Mouse (Mus musculus) frontal cortex, postnatal 10 days (tissue): ENCODE measurements at regions not wholly inside any gene's neighbourhood (a gene's known extent, or its start where the extent isn't known, plus 50 kb on each side); places are given as distances from the start of the nearest gene placed in this dataset.

Experiments
- DNase-seq, 2 experiments: peaks; one replicate each; pipeline ENCODE4 v3.0.0; 2022; ENCODE audit warnings: low spot score in 2 of 2, mixed read lengths in 1 of 2

GRCm38 (mm10) chr10:44730721-44731120, 202.4 kb upstream of the Prdm1 start:
- DNase-seq: no peak

- DNase-seq: no peak
These were observed 200.7 kb upstream of the Prdm1 start for GRCm38 (mm10) chr10:44728963-44729362.

GRCm38 (mm10) chr10:44724575-44724974, 196.3 kb upstream of the Prdm1 start:
- DNase-seq: no peak

DNA sequence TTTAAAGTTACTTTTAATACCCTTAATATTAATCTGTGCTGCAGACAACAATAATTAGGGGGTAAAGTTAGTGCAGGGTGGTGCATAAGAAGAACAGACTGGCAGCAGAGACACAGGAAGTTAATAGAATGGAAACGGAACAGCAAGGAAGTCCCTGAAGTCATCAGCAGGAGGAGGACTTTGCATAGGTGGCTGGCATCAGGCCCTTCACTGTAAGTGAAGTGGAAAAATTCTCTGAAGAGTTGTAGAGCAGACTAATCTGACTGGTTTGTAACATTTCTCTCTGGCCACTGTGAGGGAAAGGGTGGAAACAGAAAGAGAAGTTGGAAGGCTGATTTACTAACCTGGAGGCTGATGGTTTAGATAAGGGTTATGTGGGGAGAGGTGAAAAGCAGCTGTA, 195.5 kb upstream of the Prdm1 start:
- no peak for DNase-seq

DNA sequence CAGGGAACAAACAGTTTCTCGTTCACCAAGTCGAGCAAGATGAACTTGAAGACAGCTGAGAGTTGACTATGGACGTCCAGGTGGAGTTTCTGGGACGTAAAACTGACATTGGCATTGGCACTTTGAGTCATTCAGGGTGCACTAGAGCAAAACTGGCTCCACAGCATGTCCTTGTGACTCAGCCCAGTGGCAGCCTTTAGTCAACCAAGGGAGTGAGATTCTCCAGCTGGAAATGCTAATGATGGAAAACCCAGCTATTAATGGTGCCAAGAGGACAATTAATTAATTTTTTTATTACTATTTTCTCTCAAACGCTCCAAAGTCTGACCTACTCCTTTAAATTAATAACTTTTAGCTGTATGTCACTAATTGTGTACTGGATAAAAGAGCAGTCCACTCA, 195.0 kb upstream of the Prdm1 start:
- no peak for DNase-seq

- no peak for DNase-seq
These were observed 193.4 kb upstream of the Prdm1 start for GRCm38 (mm10) chr10:44721670-44722069.

DNA sequence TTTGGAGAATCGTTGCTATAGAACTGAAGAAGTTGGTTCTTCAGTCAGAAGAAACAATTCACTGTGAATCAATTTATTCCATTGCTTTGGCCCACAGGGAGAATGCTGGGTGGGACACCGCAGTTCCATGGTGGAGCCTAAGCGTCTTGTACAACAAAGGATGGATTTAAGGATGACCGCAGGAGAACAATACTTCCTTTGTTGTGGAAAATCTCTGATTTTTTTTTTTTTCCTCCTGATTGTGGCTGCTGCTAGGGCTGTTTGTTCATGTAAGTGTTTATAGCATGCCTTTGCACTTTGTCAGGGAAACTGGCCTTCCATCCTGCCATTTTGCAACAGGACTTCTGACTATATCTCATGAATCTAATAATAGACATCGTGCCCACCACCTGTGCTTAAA, 188.3 kb upstream of the Prdm1 start:
- DNase-seq: no peak

- no peak for DNase-seq
These were observed 187.6 kb upstream of the Prdm1 start for GRCm38 (mm10) chr10:44715902-44716301.

GRCm38 (mm10) chr10:44708830-44709229, 180.5 kb upstream of the Prdm1 start:
- DNase-seq: no peak

GRCm38 (mm10) chr10:44704143-44704542, 175.8 kb upstream of the Prdm1 start:
- no peak for DNase-seq

DNA sequence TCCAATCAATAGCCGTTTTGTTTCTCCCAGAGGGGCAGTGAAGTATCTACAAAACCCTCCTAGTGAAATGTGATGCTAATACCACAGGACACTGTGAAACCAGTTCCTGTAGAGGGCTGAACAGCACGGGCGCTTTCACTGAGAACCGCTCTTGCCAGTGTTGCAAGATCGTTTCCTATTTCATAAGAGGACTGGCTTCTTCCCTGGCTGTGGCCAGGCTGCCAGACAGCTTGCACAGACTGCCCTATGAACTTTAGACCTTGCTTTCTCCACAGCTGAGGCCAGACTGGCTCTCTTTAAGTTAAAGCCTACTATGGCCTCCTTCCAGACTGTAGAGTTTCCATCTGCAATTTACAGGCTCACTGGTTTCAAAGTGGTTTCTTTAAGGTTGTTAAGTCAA, 173.8 kb upstream of the Prdm1 start:
- no peak for DNase-seq

DNA sequence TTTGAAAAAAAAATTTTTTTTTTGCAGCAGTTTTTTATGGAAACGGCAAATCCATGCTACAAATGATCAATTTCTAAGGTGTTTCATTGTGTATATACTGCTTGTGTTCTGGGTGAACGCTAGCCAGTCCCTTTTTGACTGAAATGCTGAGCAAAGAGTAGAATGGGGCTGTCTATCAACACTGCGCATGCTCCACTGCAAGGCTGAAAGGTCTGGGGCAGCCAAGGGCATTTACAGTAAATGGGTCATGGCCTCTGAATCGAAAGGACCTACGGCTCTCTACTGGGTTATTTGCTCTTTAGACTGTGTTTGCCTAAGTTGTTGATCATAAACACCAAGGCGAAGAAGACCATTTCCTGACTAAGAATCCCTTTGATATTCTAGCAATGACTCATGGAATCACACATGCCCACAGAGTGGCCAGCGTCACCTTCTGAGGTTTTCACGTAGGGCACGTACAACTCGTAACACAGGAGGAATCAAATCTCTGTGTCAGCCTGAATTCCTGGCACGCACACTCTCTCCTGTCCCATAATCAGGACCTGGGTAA, 171.8 kb upstream of the Prdm1 start:
- DNase-seq: no peak

DNA sequence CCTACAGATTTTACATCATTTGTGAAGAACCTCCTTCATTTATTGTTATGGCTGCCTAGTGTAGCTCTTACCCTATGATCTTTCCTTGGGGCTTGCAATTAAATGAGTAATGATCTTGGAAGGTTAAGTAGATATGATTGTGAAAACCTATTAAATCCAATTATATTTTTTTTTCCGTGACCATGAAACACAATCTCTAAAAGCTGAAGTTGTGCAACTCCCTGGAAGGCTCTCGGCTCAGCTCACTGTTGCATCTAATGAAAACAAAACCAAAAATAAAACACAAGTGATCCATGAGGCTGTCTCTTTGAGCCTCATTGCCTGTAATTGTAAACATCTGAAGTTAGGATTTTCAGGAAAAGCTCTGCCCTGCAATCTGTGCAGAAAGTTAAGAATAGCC, 169.7 kb upstream of the Prdm1 start:
- DNase-seq: no peak

- no peak for DNase-seq
These were observed 168.7 kb upstream of the Prdm1 start for GRCm38 (mm10) chr10:44696973-44697372.

DNA sequence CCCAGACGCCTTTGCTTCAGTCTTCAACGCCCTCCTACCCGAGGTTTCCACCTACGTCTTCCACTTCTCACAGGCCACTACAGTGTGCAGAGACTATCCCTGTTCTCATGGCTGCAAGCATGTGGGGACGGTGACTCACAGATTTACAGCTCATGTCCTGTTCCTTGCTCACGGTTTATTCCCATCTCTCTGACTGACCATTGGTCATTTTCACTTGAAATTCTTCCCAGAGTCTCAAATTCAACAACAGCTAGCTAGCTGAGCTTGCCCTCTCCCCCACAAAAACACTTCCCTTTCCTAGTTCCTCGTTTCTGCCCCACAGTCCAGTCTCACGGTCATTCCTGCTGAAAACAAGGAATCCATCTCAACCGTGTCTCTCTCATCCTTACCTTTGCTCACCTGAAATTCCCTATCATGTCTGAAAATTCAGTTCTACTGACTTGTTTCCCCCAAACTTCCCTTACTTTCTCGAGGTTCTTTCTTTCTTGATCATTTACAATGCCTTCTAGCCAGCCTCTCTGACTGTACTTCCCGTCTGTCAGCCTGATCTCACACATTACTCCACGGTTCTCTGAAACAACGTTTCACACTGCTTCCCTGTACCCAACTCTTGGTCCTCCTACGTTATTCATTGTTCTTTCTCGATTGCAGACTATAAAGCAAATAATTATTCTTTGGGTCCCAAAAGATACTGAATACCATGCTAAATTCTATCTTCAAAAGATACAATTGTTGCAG, 163.5 kb upstream of the Prdm1 start:
- no peak for DNase-seq

GRCm38 (mm10) chr10:44688555-44688954, 160.3 kb upstream of the Prdm1 start:
- no peak for DNase-seq

DNA sequence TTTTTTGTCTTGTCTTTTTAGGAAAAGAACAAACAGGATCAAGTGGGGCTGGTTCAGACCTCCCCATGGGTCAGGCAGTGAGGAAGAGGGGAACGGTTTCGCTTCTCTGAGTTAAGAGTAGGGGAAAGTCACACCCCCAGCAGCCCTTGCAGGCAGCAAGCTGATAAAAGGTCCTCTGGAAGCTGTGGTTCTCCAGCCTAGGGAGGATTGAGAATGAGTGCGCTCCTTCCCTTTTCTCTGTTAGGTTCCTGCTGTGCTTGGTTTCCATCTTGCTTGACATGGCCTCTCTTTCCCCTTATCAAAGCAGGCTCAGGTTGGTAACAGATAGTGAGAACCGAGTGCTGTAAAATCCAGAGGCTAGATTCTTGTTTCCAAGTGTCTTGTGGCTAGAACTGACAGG, 157.8 kb upstream of the Prdm1 start:
- no peak for DNase-seq

DNA sequence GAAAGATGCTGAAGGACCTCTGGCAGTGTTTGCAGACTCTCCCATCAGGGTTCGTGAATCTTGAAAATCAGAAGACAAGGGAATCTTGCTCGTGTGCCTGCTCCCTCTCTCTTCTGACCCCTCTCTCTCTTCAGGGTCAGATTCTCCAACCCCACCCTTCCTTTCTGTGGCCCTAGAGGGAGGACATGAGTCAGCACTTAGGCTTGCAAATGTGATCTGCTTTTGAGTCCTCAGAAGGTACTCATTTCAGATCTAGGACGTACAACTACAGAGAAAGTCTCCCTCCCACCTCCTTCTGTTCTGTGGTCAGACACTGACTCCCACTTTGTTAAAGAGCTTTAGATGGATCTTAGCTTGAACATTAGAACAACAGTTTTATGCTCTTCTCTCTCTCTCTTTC, 156.9 kb upstream of the Prdm1 start:
- DNase-seq: no peak

DNA sequence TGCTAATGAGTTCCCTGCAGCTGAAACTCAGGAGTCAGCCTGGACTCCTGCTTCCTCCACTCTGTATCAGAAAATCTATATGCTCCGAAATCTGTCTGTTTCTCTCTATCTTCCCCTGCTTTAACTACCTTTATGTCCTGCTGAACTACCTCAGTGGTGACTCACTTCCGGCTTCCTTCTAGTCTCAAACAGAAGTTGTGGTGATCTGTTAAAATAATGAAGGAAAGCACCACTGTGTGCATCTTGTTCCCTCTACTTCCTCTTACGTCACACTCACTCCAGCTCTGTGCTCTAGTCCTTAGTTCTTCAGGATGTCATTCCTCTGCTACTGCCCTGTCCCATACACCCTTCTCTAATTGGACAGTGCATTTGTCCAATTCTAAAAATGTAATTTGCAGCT, 148.2 kb upstream of the Prdm1 start:
- DNase-seq: no peak

DNA sequence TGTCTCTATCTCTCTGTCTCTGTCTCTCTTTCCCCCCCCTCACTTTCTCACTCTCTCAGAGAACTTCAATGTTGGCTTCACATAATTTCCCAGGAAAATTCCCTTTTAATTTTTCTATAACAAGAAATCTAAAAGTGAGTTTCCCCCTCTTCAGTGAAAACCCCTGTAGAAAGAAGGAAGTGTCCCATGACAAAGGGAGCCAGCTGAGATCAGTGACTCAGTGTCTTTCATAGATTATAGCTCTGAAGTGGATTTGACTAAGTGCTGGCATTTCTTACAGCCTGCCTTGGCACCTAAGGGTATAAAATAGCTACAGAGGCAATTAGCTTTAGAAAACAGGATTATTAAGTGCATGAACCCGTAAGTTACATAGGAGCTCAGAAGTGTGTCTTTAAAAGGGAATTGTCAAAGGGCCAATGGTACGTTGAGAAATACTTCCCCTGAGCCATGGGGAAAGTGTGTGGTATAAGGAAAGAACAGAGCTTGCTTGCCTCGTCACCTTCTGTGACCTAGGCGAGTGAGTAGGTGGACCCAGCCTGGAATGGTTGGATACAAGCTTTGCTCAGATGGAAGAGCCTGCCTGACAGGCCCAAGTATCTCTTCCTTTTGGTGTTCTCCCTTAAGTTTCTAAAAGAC, 137.3 kb upstream of the Prdm1 start:
- DNase-seq: no peak

DNA sequence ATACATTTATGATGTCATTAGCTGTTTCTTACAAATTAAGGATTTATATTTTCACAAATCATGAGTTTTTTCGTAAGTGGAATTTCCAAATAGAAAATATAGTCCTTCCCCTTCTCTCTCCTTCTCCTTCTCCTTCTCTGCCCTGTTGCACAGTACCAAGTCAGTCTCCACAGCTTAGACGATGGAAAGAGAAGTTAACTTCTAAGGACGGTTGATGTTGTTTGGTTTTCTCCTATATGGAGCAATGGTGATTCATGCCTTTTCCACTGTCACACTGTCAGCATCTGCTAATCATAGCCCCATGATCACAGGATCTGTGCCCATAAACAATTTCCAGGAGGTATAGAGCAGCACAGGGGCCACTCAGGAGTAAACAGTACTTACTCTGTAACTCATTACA, 131.2 kb upstream of the Prdm1 start:
- DNase-seq: no peak

DNA sequence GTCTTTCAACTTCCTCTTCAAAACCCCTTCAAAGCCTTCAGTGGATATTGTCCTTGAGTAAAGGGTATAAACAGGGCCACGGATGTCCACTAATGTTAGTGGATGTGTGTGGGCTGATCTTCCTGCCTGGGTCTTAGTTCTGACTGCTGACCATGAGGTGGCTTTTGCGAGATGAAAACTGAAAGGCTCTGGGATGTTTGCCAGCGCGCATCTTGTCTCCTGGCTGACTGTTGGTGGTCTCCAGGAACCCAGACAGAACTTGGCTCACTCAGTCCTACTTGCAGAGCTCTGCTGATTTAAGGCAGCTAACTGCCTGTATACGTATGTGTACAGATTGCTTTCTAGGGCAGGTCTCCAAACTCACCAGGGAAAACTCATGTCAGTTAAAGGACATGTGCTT, 125.5 kb upstream of the Prdm1 start:
- no peak for DNase-seq

DNA sequence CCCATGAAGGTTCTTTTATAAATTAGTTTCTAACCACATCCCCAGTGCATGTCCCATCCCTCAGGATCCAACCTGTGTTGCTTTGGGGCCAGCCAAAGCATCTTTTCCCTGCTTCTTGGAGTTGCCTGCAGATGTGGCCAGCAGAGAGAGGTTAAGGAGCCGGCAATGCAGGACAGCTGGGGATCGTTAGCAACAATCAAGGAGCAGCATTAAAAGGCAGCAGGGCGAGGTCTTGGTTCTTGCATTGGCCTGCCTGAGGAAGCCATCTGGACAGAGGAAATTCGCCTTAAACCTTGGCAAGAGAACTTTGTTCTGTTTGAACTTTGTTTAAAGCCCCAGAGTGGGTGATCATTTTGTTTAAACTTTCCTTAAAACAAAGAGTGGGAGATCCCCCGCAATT, 118.7 kb upstream of the Prdm1 start:
- no peak for DNase-seq
